Mouse (Mus musculus) adrenal gland, adult (tissue): ENCODE data around the gene Gm9821.

Experiments
- DNase-seq, 2 experiments: peaks; one replicate each; pipeline ENCODE4 v3.0.0; 2022 to 2023; ENCODE audit warnings: low spot score in 1 of 2; ENCODE audit not compliant: inconsistent age in 2 of 2

Gm9821 gene

GRCm38 (mm10) chr2:91965417-91965816 lies 19.9 kb downstream of the Gm9821 start:
- peak; percentile 80 to 81 for DNase-seq

- DNase-seq = peak; percentile 28 to 76
These were observed 20.9 kb downstream of the Gm9821 start for GRCm38 (mm10) chr2:91966367-91966766.

GRCm38 (mm10) chr2:91967962-91968361 lies 22.5 kb downstream of the Gm9821 start:
- peak; percentile 45 to 67 for DNase-seq

GRCm38 (mm10) chr2:91971231-91972097 lies 26.0 kb downstream of the Gm9821 start:
- peak; percentile 43 to 71 for DNase-seq

GRCm38 (mm10) chr2:91972121-91972566 lies 26.6 kb downstream of the Gm9821 start:
- peak in 1 of 2 experiments; percentile 37 for DNase-seq

- no peak for DNase-seq
These were observed 28.1 kb downstream of the Gm9821 start for GRCm38 (mm10) chr2:91973416-91974135.

- peak; percentile 20 to 52 for DNase-seq
These were observed 30.4 kb downstream of the Gm9821 start, which contains the start of gene Dgkz for GRCm38 (mm10) chr2:91975581-91976541. Gene Dgkz (minus strand): TSS chr2:91975864.

GRCm38 (mm10) chr2:91977960-91978359 lies 32.5 kb downstream of the Gm9821 start:
- no peak for DNase-seq

- no peak for DNase-seq
These were observed 33.0 kb downstream of the Gm9821 start for GRCm38 (mm10) chr2:91978547-91978946.

- DNase-seq = no peak
These were observed 34.7 kb downstream of the Gm9821 start for GRCm38 (mm10) chr2:91980245-91980644.

GRCm38 (mm10) chr2:91980830-91981229 lies 35.3 kb downstream of the Gm9821 start:
- DNase-seq = no peak

- DNase-seq = peak; percentile 87 to 91
These were observed 38.9 kb downstream of the Gm9821 start for GRCm38 (mm10) chr2:91984439-91984838.

- DNase-seq = peak; percentile 28 to 67
These were observed 39.5 kb downstream of the Gm9821 start for GRCm38 (mm10) chr2:91984906-91985525.

- peak; percentile 24 to 65 for DNase-seq
These were observed 40.6 kb downstream of the Gm9821 start for GRCm38 (mm10) chr2:91986071-91986470.

GRCm38 (mm10) chr2:91987542-91987941 lies 42.0 kb downstream of the Gm9821 start:
- peak; percentile 79 to 95 for DNase-seq

- DNase-seq = no peak
These were observed 44.2 kb downstream of the Gm9821 start for GRCm38 (mm10) chr2:91989750-91990149.

- DNase-seq = no peak
These were observed 47.9 kb downstream of the Gm9821 start for GRCm38 (mm10) chr2:91993409-91993808.

- DNase-seq = no peak
These were observed 50.5 kb downstream of the Gm9821 start for GRCm38 (mm10) chr2:91996006-91996405.
